Mouse (Mus musculus) intestine, embryonic 16.5 days (tissue): ENCODE measurements around the gene Gimap4. TPM values are rescaled to one million over a fixed set of nuclear protein-coding genes. Genes with fewer than 3 reads are reported as not detected.

Experiments used
- ATAC-seq: fragments of 200-750 bp; cut with Nextera tagmentation; 2 replicates; pipeline ENCODE4 v1.8.0; 2017; ENCODE audit warnings: moderate TSS enrichment, moderate library complexity
- H3K27ac ChIP-seq: fragments of 300-500 bp; sonication (generic); 2 replicates; pipeline ENCODE4 v1.5.1; 2014; ENCODE audit warnings: mild to moderate bottlenecking, low read length
- H3K27me3 ChIP-seq: fragments of 300-500 bp; sonication (generic); replicated peaks from 2 replicates; pipeline ENCODE4 v1.6.1; 2014; ENCODE audit warnings: low read length, control low read depth, mixed read lengths; ENCODE audit not compliant: control insufficient read depth, insufficient read depth
- H3K36me3 ChIP-seq: fragments of 300-500 bp; sonication (generic); 2 replicates; pipeline ENCODE4 v1.6.1; 2014; ENCODE audit warnings: low read length, control low read depth; ENCODE audit not compliant: control insufficient read depth, insufficient read depth
- H3K4me1 ChIP-seq: fragments of 300-500 bp; sonication (generic); 2 replicates; pipeline ENCODE4 v1.6.1; 2014; ENCODE audit warnings: low read length, control low read depth, mixed read lengths; ENCODE audit not compliant: control insufficient read depth, insufficient read depth
- H3K4me2 ChIP-seq: fragments of 300-500 bp; sonication (generic); 2 replicates; pipeline ENCODE4 v1.6.1; 2014; ENCODE audit warnings: low read depth, low read length, control low read depth
- H3K4me3 ChIP-seq: fragments of 300-500 bp; sonication (generic); 2 replicates; pipeline ENCODE4 v1.5.1; 2014; ENCODE audit warnings: mild to moderate bottlenecking, low read length
- H3K9ac ChIP-seq: fragments of 300-500 bp; sonication (generic); 2 replicates; pipeline ENCODE4 v1.6.1; 2014; ENCODE audit warnings: low read depth, low read length
- H3K9me3 ChIP-seq: fragments of 300-500 bp; sonication (generic); 2 replicates; pipeline ENCODE4 v1.6.1; 2016; ENCODE audit warnings: low read length, control low read depth; ENCODE audit not compliant: control insufficient read depth
- WGBS: fragments of 180-500 bp; shearing (Covaris S2); extraction: QIAGEN DNeasy Blood & Tissue Kit; methylation state at CpG from one replicate; pipeline ENCODE4 v1.1.7; 2014; 5-methylcytosine and 5-hydroxymethylcytosine counted together
- polyA plus RNA-seq: library from polyadenylated mRNA; unstranded; fragments of >200 nt; fragmentation: Nextera tagmentation; extraction: Ambion mirVana; gene quantifications from 2 replicates; pipeline ENCODE4 v1.2.1, GENCODE M21; 2015

Gimap4 gene
- polyA plus RNA-seq, 1 experiment from 2014 or later, result 23.2 TPM

DNA sequence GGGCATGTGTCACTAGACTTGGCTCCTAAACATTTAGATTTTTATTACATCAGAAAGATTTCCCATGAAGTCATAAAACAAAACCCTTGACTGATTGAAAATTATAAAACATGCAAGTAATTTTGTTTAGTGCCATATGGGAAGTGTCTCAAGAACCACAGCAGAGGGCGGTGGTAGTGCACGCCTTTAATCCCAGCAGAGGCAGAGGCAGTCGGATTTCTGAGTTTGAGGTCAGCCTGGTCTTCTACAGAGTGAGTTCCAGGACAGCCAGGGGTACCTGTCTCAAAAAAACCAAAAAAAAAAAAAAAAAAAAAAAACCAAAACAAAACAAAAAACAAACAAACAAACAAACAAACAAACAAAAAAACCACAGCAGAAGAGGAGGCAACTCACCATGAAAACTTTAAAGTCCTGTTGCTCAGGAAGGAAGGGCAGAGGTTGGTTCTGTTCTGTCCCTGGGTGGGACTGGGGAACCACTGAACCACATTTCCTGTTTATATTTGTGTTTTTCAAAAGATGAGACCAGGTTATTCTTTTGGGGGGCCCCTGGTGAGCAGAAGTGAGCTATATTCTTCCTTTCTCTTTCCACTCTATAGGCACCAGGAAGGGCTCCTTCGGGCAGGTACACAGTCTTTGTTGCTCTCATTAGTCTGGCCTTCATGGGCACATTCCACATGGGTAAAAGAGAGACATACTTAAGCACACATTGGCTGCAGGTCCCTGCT is 12.6 kb downstream of the Gimap4 start:
- Histone ChIP-seq H3K4me1 (no peaks in the 10 kb centered on the region), H3K4me2 (no peak overlapping the region), H3K27me3 (no peaks in the 10 kb centered on the region), H3K4me3 (no peak overlapping the region), H3K9me3 (no peaks in the 10 kb centered on the region), H3K27ac (no peak overlapping the region), H3K36me3 (no peaks in the 10 kb centered on the region), H3K9ac (no peak overlapping the region)
- 87% methylated on average over 4 of the region's 4 CpGs for WGBS
- ATAC-seq, result no peak

DNA sequence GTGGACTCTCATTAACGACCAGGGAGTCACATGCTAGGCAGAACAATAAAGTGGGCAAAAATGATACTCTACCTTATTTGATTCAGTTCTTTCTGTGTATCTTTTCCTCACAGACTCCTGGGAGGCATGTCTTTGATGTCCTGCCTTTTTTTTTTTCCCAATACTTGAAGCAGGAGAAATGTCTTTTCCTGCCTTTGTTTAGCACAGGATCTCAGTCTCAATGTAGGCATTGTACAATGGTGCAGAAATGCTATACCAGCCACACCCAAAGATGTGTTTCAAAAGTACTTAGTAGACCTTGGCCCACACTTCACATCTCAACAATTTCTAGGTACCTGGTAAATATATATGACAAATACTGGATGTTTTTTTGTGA is 13.2 kb downstream of the Gimap4 start:
- H3K36me3 ChIP-seq, result no peaks in the 10 kb centered on the region
- 49% methylated on average over 1 of the region's 1 CpGs for WGBS
- no peak overlapping the region for H3K4me2 ChIP-seq
- no peaks in the 10 kb centered on the region for H3K4me1 ChIP-seq
- H3K4me3 ChIP-seq, result no peak overlapping the region
- H3K27me3 ChIP-seq, result no peaks in the 10 kb centered on the region
- H3K27ac ChIP-seq, result no peak overlapping the region
- no peaks in the 10 kb centered on the region for H3K9me3 ChIP-seq
- no peak for ATAC-seq
- H3K9ac ChIP-seq, result no peak overlapping the region

DNA sequence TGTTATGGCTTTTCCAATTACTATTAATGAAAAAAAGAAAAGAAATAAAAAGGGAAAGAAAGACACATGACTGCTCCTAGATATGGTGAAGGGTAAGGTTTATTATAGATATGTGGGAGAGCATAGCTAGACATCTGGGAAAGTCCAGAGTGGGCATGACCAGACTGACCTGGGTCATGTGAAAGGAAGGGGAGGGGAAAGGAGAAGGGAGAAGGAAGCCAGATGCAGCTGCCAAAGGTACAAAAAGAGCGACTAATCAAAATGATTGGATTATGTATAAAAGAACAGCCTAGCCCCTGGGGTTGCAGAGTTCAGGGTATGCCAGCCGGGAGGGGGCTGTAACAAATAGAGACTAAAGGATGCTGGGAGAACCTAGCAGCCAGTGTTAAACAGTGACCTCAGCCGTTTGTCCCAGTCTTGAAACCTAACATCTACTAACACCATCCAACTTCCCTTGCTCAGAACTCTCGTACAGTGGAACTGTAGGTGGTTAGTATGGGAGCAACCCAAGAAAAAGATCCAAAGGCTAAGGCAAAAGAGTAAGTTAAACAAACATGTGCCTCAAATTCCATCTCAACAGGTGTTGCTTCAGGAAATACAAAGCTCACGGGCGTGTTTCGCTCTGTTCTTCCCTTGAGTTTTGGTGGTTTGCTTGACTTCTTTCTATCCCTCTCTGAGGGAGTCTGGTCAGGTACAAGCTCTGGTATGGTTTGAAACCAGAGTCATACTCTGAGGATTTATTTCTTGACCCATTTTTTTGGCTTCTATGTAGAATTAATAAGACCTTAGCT is 13.9 kb downstream of the Gimap4 start:
- H3K36me3 ChIP-seq, result no peaks in the 10 kb centered on the region
- no peak overlapping the region for H3K4me2 ChIP-seq
- H3K27ac ChIP-seq, result no peak overlapping the region
- no peaks in the 10 kb centered on the region for H3K4me1 ChIP-seq
- H3K9me3 ChIP-seq, result no peaks in the 10 kb centered on the region
- H3K27me3 ChIP-seq, result no peaks in the 10 kb centered on the region
- WGBS, result 81% methylated on average over 7 of the region's 7 CpGs
- H3K4me3 ChIP-seq, result no peak overlapping the region
- ATAC-seq, result no peak
- H3K9ac ChIP-seq, result no peak overlapping the region

DNA sequence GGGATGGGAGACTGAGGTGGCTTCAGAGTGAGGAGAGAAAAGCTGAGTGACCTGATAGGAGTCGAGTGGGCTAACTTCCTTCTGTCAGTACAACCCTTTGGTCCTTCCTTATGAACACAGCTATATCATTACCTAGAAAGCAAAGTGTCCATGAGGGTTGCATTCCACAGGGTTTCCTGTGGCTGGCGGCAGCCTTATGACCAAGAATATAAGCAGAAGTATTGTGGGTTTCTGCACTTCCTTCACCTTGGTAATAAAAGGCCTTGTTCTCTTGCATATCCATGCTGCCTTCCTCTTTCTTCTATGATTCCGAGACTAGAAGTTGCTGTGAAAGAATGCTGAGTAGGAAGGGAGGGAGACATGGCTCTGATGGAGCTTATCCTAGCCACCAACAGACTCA is 14.5 kb downstream of the Gimap4 start:
- ATAC-seq, result no peak
- Histone ChIP-seq H3K4me2 (no peak overlapping the region), H3K4me3 (no peak overlapping the region), H3K4me1 (no peaks in the 10 kb centered on the region), H3K27ac (no peak overlapping the region), H3K9me3 (no peaks in the 10 kb centered on the region), H3K36me3 (no peaks in the 10 kb centered on the region), H3K9ac (no peak overlapping the region), H3K27me3 (no peaks in the 10 kb centered on the region)
- WGBS, result 86% methylated on average over 3 of the region's 3 CpGs

DNA sequence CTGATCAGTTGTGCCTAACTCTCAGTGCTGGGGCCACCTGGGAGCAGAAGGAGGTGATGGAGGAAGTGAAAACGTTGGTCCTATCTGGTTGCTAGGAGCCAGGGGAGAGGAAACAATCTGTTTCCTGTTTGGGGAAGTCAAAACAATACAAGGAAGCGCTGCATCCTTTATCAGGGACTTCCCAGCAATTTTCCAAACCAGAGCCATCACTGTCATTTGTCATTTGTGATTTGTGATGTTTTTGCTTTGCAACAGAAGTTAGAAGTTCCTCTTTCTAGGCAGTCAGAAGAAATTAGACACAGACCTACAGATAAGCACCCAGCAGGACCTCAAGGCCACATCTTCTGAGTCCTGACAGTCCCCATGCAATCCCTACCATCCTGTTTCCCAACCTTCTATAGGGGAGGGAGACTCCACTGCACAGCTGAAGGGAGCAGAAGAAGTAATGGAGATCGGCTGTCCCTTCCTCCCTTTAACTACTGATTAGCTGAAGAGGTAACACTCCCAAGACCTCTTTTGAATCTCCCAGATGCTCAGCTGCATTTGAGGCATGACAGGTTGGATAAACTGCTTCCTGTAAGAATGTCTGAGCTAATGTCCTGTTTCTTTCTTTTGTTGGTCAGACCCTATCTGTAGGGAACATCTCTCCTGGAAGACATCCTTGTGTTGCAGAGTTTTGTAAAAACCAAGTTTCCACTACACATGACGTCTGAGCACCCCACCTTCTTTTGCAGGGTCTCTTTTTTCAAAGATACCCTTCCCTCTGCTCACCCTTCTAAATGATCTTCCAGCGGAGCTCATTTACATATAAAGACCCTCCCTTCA is 16.1 kb downstream of the Gimap4 start:
- no peak overlapping the region for H3K4me2 ChIP-seq
- no peaks in the 10 kb centered on the region for H3K4me1 ChIP-seq
- WGBS, result 47% methylated on average over 5 of the region's 5 CpGs
- H3K9ac ChIP-seq, result no peak overlapping the region
- H3K36me3 ChIP-seq, result no peaks in the 10 kb centered on the region
- no peaks in the 10 kb centered on the region for H3K9me3 ChIP-seq
- H3K4me3 ChIP-seq, result no peak overlapping the region
- H3K27me3 ChIP-seq, result no peaks in the 10 kb centered on the region
- peak overlapping the region; percentile 24; the same call in 1 of the 2 replicates for H3K27ac ChIP-seq
- 0 out of 2 replicates have a peak, but pooled peaks have one; percentile 21 for ATAC-seq

DNA sequence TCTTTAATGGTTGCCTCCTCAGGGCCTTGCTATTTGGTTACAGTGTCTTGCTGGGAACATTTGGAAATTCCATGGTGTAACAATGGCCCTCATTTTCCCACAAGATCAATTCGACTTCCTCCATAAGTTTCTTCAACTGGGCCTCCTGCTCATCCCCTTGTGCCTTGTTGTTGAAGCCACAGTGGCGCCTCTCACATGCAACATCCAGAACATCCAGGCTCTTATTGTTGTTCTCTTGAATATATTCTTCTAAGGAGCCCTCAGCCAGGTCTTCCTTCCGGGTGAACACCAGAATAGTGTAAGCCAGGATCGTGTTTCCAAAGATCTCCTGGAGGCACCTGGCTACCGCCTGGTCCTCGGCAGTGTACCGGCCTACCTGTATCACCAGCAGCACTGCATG is 17.8 kb downstream of the Gimap4 start:
- Histone ChIP-seq H3K36me3 (no peaks in the 10 kb centered on the region), H3K27ac (no peak overlapping the region), H3K9me3 (no peaks in the 10 kb centered on the region), H3K4me1 (no peaks in the 10 kb centered on the region), H3K4me3 (no peak overlapping the region), H3K4me2 (no peak overlapping the region), H3K9ac (no peak overlapping the region), H3K27me3 (no peaks in the 10 kb centered on the region)
- 85% methylated on average over 7 of the region's 7 CpGs for WGBS
- no peak for ATAC-seq

DNA sequence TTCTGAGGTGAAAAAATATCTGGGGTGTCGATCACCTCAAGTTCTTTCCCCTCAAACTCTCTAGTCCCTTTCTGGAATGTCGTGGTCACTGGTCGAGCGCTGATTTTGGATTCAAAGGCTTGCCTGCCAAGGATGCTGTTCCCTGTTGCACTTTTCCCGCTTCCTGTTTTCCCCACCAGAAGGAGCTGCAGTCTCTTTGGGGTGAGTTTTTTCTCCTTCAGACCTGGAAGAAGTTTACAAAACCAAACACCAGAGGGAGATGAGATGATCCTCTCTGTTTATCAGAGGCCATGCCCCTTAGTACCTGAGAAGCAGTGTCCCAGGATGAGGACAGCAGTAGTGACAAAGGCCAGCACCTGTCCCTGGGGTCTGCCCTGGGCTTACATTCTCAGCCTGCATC is 18.3 kb downstream of the Gimap4 start:
- Histone ChIP-seq H3K27me3 (no peaks in the 10 kb centered on the region), H3K4me2 (no peak overlapping the region), H3K36me3 (no peaks in the 10 kb centered on the region), H3K4me1 (no peaks in the 10 kb centered on the region), H3K27ac (no peak overlapping the region), H3K9ac (no peak overlapping the region), H3K4me3 (no peak overlapping the region), H3K9me3 (no peaks in the 10 kb centered on the region)
- 72% methylated on average over 5 of the region's 5 CpGs for WGBS
- ATAC-seq, result no peak

DNA sequence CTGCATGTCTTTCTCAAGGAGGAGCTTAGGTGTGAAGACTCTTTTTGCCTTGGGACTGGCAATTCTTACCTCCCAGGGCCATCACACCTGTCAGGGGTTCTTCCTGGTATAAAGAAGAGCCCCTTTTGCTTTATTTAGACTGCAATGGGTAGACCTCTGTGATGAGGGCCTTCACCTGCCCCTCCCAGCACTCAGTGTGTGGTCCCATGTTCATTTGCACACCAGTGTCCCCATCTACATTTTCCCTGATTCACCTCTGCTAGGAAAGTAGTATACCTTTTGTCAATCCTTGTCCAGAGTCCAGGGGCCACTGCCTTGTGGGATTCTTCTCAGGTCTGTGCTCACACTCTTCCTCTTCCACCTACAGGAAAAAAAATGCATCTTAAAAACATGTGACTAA is 19.8 kb downstream of the Gimap4 start:
- Histone ChIP-seq H3K4me2 (no peak overlapping the region), H3K4me3 (no peak overlapping the region), H3K9ac (no peak overlapping the region), H3K4me1 (no peaks in the 10 kb centered on the region), H3K36me3 (no peaks in the 10 kb centered on the region), H3K27ac (no peak overlapping the region), H3K27me3 (no peaks in the 10 kb centered on the region), H3K9me3 (no peaks in the 10 kb centered on the region)
- no peak for ATAC-seq

DNA sequence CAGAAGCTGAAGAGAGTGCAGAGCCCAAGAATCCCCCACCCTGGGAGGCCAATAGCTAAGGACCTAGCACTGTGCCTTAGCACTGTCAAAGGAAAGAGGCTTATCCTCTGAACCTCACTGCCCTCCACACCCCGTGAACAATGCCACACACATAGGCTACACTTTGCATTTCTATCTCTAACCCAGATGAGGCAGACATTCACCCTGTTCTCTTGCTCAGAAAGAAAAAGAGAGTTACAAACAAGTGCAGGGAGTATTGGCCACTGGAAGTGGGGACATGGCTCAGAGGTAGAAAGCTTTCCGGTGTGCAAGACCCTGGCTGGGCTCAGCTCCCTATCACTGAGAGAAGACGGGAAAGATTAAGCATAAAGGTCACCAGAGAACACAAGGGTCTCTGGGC is 21.8 kb downstream of the Gimap4 start:
- Histone ChIP-seq H3K36me3 (no peaks in the 10 kb centered on the region), H3K27ac (0 out of 2 replicates have a peak overlapping the region, but pooled peaks have one; percentile 8), H3K4me3 (no peak overlapping the region), H3K9ac (no peak overlapping the region), H3K27me3 (no peaks in the 10 kb centered on the region), H3K4me2 (no peak overlapping the region), H3K4me1 (no peaks in the 10 kb centered on the region), H3K9me3 (no peaks in the 10 kb centered on the region)
- no peak for ATAC-seq
- 59% methylated on average over 3 of the region's 3 CpGs for WGBS
